Mouse (Mus musculus) left cerebral cortex, postnatal 4 days (tissue): ENCODE measurements at regions not wholly inside any gene's neighbourhood (a gene's known extent, or its start where the extent isn't known, plus 50 kb on each side); places are given as distances from the start of the nearest gene placed in this dataset.

ENCODE experiments used
- DNase-seq: peaks from one replicate; pipeline ENCODE4 v3.0.0-alpha.2; 2022
- intact Hi-C: fragments of 180-260 bp; cut with DNase I; formaldehyde crosslinking; loops from one replicate; pipeline ENCODE4 v1.15.1; 2025

GRCm38 (mm10) chr12:28380203-28380602 is 172.0 kb downstream of the Dcdc2c start:
- no peak for DNase-seq
- intact Hi-C loops, result no loop called here

DNA sequence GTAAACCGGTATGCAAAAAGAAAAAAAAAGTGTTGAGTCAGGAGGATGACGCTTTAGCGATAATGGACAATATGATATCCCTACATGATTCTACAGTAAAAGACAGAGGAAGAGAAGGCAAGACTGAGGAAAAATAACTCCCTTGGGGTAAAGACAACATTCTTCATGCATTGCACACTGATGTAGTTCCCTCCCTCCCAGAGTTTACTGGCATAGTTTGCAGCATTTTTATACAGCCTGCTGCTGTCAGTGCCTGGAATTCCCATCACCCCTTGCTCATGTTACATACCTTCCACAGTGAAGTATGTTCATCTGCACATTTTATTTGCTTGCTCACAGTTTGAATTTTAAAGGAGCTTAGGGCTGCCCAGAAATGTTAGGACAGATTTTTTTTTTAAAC is 174.2 kb downstream of the Dcdc2c start:
- intact Hi-C loops, result no loop called here
- no peak for DNase-seq

- intact Hi-C loops, result no loop called here
- DNase-seq, result no peak
These were observed 174.8 kb downstream of the Dcdc2c start for GRCm38 (mm10) chr12:28377373-28377772.

DNA sequence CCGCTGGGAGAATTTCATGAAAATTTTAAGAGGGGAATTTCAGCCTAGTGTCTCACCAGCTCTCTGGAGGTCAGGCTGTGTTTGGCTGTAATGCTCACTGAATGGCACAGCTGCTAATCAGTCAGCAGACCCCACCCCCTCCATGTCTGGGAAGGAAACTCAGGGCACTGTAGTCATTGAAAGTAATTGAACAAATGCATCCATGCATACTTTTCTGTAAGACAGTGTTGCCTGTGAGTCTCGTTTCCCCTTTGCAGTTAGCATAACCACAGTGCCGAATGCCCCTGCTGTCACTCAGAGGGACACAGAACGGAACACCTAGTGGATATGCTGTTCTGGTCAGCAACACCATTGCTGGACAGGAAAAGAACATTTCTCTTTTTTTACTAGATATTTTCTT is 175.4 kb downstream of the Dcdc2c start:
- DNase-seq, result no peak
- intact Hi-C loops, result no loop called here

DNA sequence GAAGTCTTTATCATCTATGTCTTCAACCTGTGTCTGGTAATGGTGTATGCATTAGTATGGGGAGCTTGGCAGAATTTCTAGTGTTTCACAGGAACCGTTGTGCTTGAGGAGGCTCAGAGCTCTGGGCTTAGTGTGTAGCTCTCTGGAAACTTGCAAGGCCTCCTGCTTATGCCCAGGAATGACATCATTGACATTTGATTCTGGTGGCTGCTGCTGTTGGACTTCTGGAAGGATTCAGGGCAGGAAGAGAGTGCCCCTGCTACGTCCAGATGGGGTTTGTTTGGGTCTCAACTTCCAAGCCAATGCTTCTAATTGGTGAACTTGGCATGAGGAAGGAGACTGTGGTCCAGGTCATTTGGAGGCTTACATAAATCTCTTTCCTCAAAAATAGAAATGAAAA is 186.9 kb downstream of the Dcdc2c start:
- intact Hi-C loops, result no loop called here
- DNase-seq, result peak; percentile 3

GRCm38 (mm10) chr12:28358737-28359333 is 193.4 kb downstream of the Dcdc2c start:
- DNase-seq, result no peak
- intact Hi-C loops, result no loop called here

DNA sequence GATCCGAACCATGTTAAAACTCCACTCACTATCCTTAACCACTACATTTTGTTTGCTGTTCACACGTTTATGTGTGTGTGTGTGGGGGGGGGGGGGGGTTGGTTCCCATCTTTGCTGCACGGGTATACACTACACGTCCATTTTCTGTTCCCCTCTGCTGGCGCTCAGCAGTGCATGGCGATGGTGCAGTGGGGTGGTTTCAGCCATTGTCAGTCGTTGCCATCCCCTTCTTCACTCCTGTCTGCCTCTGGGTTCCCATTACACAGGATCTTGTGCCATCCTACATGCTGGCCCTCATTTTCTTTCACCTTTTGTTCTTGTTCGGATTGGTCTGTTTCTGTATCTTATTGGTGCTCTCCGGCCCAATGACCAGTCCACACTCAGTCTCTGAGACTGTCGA is 194.4 kb downstream of the Dcdc2c start:
- intact Hi-C loops, result no loop called here

DNA sequence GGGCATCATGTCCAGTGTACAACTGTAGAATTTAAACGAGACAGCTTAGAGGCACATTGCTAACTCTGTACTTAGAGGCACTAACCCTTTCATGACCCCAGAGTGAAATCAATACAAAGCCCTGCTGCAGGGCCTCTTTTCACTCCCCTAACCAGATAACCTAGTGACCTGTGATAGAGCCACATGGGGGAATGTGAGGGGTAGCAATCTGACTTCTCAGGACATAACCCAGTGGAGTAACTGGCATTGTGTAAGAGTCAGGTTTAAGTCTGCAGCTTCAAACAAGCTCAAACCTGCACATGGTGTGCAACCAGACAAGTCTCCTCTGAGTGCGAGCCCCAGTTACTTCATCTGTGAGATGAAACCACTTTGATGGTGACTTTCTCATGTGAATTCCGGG is 199.1 kb downstream of the Dcdc2c start:
- intact Hi-C loops, result no loop called here
- no peak for DNase-seq

More for the DNA sequence above, 194.4 kb downstream of the Dcdc2c start:
- no peak for DNase-seq

DNA sequence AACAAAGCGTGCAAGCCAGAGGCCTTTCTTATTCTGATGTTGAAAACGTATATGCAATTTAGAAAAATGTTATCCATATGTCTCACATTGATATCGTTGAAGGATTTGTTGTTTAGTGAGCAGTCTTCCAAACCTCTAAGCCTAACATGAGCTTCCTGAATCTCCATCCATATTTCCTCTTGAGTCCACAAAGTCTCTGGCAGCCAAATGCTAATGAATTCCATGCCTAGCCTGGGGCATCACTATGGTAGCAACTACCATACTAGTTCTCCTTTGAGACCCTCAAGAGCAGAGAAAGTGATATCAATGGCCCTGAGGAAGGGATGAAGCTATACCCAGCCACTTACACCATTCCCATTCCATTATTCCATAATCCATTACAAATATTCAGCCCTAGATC is 199.6 kb downstream of the Dcdc2c start:
- intact Hi-C loops, result no loop called here
- DNase-seq, result no peak

DNA sequence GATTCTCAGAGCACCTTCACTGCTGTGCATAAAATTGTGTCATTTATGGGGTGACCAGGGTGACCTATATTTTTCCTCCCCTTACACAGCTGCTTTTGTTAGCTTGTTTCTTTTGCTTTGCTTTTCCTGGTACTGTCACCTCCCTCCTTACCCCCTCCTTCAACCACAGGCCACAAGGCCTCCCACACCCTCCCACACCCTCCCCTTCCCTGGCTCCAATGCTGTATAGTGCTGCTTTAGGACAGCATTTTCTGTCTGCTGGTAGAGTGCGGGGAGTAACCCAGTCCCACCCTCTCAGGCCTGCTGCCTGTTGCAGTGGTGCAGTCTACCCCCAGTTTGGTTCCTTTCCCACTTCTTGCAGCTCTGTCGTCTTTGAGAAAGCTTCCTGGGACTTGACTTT is 209.5 kb downstream of the Dcdc2c start:
- intact Hi-C loops, result no loop called here

GRCm38 (mm10) chr12:28332591-28332990 is 219.6 kb downstream of the Dcdc2c start:
- intact Hi-C loops, result no loop called here
- no peak for DNase-seq

More for the DNA sequence above, 209.5 kb downstream of the Dcdc2c start:
- DNase-seq, result no peak

DNA sequence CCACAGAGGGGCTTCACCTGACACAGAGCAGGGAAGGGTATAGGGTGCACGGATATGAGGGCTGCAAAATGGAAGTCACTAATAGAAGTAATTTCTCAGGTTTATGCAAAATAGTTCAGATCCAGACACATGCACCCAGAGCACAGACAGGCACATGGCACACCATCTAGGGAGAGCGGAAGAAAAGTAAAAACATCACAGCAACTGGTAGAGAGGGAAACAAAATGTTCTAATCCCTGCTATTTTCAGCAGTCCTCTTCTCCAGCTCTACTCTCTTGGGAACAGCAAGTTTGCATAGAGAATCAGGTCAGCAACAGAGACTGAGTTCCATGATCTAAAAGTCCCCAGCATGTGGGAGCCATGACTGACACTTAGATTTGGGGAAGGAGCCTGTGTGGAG is 220.4 kb downstream of the Dcdc2c start:
- DNase-seq, result no peak
- intact Hi-C loops, result no loop called here

DNA sequence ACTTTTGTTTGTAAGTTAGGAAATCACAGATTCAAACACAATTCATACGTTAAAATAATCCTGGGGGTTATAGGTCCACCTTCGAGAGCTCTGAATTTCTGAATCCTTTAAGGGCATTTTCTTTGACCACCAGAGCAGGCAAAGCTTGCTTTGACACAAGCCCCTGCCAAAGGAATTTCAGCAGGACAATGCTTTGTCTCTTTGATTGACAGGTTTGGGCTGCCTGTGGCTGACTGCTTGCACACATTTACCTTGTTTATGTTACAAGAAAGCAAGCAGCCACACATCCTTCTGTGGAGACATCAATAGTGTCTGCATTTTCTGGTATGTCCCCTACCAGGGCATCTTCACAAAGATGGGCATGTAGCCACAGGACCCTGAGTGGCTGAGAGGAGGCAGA is 228.5 kb downstream of the Dcdc2c start:
- DNase-seq, result no peak
- intact Hi-C loops, result no loop called here

GRCm38 (mm10) chr12:28309226-28309625 is 243.0 kb downstream of the Dcdc2c start:
- peak; percentile 23 for DNase-seq

GRCm38 (mm10) chr12:28302038-28302581 is 250.1 kb downstream of the Dcdc2c start:
- intact Hi-C loops, result no loop called here
- DNase-seq, result no peak

More at GRCm38 (mm10) chr12:28309226-28309625, 243.0 kb downstream of the Dcdc2c start:
- intact Hi-C loops, result no loop called here

DNA sequence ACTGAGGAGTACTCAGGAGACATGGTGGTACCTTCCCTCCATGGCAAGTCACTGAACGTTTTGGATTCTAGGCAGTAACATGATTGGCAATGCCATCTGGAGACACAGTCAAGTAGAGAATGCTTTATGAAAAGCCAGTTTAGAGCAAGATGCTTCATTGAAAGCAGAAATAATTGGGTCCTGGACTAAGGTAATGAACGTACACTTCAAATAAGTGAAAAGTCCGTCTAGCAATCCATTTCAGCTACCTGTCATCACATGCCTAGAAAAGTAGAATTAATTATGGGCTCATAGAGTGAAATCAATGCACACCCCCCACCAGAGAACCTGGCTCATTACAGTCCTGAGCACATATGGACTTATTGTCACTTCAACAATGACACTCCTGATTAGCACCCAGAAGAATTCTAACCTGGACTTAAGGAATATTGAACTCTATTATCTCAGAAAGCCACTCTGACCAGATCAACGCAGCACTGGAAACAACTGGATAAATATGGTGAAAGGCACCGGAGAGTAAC is 263.8 kb downstream of the Dcdc2c start:
- intact Hi-C loops, result no loop called here
- DNase-seq, result no peak

GRCm38 (mm10) chr12:28255524-28255923 is 296.7 kb downstream of the Dcdc2c start:
- no peak for DNase-seq
- intact Hi-C loops, result no loop called here

DNA sequence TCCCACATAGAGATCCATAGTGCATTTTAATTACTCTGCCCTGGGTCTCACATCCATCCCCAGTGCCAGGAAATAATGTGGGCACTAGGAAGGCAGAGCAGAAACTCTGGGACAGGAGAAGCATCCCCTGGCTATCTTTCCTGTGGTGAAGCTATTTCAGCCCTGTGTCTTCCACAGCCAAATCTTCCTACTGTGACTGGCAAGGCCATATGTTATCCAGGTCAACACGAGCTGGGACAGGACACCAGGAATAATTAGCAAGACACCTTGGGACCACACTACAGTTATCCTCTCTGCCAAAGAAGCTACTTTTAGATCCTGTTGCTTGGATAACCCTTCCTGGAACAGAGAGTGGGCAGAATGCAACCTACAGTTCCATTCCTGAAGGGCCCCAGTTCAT is 301.7 kb downstream of the Dcdc2c start:
- intact Hi-C loops, result no loop called here
- DNase-seq, result no peak

DNA sequence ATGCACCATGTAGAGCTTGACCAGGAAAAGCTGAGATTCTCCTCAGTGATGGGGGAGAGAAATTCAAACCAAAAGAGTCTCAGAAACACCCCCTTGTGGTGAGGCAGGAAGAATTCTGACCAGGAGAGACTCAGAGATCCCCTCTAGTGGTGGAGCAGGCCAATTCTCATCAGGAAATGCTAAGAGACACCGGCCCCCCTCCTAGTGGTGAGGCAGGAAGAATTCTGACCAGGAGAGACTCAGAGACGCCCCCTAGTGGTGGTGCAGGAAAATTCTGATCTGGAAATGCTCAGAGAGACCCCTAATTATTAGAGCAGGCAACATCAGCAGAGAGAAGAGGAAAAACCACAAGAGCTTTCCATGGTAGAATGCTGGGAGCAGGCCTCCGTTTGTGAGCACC is 303.4 kb downstream of the Dcdc2c start:
- intact Hi-C loops, result no loop called here
- DNase-seq, result peak; percentile 10

GRCm38 (mm10) chr12:28248287-28248686 is 303.9 kb downstream of the Dcdc2c start:
- no peak for DNase-seq
- intact Hi-C loops, result no loop called here

GRCm38 (mm10) chr12:28238016-28238415 is 314.2 kb downstream of the Dcdc2c start:
- intact Hi-C loops, result no loop called here

GRCm38 (mm10) chr12:28237041-28237440 is 315.2 kb downstream of the Dcdc2c start:
- no peak for DNase-seq
- intact Hi-C loops, result no loop called here

More at GRCm38 (mm10) chr12:28238016-28238415, 314.2 kb downstream of the Dcdc2c start:
- DNase-seq, result no peak

DNA sequence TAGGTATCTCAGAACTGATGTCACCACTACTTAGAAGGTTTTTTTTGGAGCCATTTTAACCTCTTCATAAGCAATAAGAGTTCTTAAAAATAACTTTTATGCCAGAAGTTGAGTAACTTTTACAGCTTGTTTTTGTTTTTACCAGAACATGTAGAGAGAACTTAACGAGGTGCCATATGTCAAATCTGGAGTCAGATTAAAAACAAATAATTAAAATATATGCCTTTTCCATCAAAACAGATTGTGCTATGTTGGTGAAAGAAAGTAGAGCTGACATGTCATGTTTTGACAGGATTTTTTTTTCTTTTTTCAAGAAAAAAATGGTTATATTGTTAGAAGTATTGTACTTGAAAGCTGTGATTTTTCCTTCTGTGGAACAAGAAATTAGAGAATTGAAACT is 349.4 kb downstream of the Dcdc2c start:
- no peak for DNase-seq
- intact Hi-C loops, result no loop called here
